Mouse (Mus musculus) embryo, embryonic 10 days (tissue): ENCODE data around the gene Stab1.

Experiments used
- DNase-seq: peaks from one replicate; pipeline ENCODE4 v3.0.0-alpha.2; 2015; ENCODE audit warnings: low spot score

Stab1 gene

GRCm38 (mm10) chr14:31194891-31195513 lies 26.6 kb upstream of the Stab1 start:
- DNase-seq = no peak

- no peak for DNase-seq
These were observed 26.0 kb upstream of the Stab1 start for GRCm38 (mm10) chr14:31194441-31194840.

- DNase-seq = no peak
These were observed 25.4 kb upstream of the Stab1 start for GRCm38 (mm10) chr14:31193791-31194190.

DNA sequence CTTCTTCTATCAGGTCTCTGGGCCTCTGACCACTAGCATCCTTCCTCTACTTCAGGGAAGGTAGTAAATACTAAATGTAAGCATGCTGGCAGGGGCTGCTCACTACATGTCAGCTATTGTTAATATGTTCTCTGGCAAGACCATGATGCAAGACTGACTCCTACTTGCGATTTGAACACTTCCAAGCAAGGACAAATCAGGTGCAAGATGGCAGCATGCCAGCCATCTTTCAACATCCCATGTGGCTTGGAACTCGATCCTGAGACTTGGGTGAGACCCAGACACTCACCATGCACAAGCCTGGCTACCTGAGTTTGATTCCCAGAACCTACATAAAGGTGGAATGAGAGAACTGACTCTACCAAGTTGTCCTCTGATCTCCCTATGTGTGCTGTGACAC lies 23.5 kb upstream of the Stab1 start:
- DNase-seq = no peak

DNA sequence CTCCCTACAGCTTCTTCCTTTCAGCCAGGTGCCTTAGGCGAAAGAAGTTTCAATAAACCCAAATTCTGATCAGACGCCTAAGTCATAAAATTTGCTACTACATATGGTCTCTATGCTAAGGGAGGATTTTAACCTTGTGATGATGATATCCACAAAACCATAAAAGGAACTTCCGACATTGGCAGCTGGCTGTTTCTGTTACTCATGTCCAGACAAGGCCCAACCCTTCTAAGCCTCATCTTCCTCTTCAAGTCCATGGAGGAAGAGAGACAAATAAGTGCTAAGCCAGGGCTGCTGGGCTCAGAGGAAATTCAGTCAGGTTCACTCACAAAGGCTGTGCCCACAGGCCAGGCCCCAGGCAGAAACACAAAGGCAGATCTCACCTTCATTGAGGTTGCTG lies 20.9 kb upstream of the Stab1 start:
- no peak for DNase-seq

DNA sequence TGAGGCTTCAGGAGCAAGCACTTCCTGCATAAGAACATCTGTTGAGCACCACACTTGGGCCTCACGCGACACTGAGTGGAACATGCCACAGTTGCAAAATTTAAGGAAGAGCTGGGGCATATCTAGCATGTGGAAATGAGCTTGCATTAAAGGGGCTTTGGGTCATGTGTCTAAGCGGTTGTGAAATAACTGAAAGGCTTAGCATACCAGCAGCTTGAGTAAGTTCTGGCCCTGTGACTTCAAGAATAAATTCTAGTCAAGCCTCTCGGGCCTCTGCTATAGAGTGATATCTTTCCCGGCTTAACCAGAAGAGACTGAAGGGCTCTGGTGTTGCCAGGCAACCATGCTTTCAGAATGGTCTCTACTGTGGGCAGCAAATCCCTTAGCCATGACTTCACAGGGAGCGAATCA lies 20.3 kb upstream of the Stab1 start:
- peak; percentile 39 for DNase-seq

- DNase-seq = no peak
These were observed 18.2 kb upstream of the Stab1 start for GRCm38 (mm10) chr14:31186656-31187055.

DNA sequence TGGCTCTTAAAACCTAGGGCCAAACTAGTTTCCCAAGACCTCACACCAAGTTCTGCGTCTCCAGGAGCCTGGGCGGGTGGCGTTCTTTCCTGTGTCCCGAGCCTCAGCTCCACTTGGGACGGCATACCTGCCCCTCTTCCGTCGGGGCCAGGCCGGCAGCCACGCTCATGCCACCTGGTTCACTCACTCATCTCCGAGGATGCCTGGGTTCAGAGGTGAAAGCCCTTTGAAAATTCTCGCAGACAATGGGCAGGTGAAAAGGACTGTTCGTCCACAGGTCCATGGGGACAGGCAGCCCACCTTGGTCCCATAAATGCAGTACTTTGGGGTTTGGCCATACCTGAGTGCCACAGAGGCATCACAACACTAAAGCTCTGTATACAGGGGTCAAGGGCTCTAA lies 15.8 kb upstream of the Stab1 start:
- no peak for DNase-seq

DNA sequence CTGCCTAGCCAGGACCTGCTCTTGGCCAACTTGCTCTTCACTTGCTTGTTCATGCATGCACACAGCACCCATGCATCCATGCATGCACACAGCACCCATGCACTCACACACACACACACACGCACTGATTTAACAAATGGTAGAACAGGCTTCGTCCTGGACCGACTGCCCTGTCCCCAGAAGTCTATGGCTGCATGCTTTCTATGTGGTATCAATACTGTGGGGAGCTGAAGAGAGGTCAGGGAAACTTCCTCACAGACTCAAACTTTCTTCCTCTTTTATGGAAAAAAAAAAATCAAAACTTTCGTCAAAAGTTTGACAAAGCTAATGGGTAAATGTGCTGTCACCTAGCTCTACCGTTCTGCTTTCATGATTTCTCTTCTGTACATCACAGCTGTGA lies 15.1 kb upstream of the Stab1 start:
- DNase-seq = no peak

DNA sequence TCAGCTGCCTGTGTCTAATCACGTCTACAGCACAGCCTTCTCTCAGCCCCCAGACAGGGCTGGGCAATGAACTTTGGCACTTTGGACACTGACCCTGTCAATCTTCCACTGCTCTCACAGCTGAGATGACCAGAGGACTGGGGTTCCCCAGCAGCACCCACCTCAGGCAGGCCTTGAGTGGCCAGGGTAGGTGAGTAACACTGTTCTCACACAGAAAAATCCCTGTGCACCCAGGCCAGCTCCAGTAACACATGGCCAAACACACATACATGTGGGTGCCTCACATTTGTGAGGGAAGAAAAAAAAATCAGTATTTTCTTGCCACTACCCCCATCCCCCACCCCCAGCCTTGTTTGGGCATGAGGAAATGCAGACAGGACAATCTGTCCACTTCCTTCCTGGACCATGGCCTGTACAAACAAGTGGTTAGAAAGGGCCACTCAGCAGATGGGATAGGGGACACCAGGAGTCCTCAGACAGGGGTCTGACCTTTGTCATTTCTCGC lies 14.4 kb upstream of the Stab1 start:
- DNase-seq = no peak

- no peak for DNase-seq
These were observed 13.1 kb upstream of the Stab1 start for GRCm38 (mm10) chr14:31181512-31181911.

- no peak for DNase-seq
These were observed 11.4 kb upstream of the Stab1 start for GRCm38 (mm10) chr14:31179677-31180365.

GRCm38 (mm10) chr14:31177715-31178114 lies 9.3 kb upstream of the Stab1 start:
- DNase-seq = no peak

DNA sequence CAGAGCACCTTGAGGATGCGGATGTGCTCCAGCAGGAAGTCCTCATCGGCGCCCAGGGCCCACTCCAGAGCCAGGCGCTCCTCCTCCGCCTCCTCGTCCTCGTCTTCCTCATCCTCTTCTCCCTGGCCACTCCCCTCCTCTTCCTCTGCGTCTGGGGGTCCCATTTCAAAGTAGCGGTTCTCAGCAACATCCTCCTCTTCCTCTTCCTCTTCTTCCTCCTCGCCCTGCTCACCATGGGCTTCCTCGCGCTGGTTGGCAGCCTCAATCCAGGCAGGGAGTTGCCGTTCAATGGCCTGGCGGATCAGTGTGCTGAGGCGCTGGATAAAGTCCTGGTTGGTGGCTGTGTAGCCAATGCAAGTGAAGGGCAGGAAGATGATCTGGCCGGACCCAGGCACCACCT lies 8.8 kb upstream of the Stab1 start:
- no peak for DNase-seq

- no peak for DNase-seq
These were observed 5.1 kb upstream of the Stab1 start for GRCm38 (mm10) chr14:31173537-31173936.

DNA sequence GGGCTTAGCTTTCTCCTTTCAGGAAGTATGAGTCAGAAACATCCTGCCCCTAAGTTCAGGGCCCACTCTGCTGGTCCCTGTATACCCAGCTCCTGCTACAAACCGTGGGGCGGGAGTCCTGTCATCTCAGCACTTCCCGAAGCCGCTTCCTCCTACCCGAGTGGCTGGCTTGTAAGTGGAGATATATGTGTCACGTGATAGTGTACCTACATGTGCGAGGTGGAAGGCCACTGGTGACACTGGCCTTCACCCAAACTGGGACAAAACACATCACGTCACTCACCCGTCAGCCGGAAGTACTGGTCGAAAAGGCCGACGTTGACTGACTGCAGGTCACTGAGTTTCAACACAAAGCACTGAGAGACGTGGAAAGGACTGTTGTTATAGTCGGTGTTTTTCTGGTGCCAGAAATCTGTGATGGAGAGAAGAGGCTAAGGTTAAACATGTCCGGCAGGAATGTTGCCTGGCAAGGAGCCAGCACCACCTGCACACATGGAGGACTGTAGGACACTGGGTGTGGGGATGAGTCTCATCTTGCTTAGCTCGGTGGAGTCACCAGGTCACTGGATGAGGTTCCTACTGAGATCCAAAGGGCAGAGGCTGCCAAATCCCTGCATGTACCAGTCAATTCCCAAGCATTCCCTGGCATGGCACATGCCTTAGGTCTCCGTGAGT lies 4.5 kb upstream of the Stab1 start:
- DNase-seq = no peak

GRCm38 (mm10) chr14:31171821-31172220 lies 3.4 kb upstream of the Stab1 start:
- DNase-seq = no peak

- DNase-seq = no peak
These were observed 2.9 kb upstream of the Stab1 start for GRCm38 (mm10) chr14:31171386-31171785.

- no peak for DNase-seq
These were observed 2.5 kb upstream of the Stab1 start for GRCm38 (mm10) chr14:31170963-31171362.

DNA sequence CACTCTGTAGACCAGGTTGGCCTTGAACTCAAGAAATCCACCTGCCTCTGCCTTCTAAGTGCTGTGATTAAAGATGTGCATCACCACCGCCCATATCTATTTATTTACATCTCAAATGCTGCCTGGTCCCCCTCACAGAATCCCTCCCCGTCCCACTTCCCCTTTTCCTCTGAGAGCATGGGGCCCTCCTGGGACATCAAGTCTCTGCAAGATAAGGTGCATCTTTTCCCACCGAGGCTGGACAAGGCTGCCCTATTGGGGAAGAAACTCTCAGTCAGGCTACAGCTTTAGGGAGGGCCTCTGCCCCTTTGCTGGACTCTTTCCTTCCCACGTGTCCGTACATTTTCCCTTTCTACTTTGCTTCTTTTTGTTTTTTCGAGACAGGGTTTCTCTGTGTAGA lies 1.1 kb upstream of the Stab1 start:
- no peak for DNase-seq

GRCm38 (mm10) chr14:31166827-31167226 lies 1.6 kb downstream of the Stab1 start:
- no peak for DNase-seq

- no peak for DNase-seq
These were observed 2.3 kb downstream of the Stab1 start for GRCm38 (mm10) chr14:31165991-31166630.

DNA sequence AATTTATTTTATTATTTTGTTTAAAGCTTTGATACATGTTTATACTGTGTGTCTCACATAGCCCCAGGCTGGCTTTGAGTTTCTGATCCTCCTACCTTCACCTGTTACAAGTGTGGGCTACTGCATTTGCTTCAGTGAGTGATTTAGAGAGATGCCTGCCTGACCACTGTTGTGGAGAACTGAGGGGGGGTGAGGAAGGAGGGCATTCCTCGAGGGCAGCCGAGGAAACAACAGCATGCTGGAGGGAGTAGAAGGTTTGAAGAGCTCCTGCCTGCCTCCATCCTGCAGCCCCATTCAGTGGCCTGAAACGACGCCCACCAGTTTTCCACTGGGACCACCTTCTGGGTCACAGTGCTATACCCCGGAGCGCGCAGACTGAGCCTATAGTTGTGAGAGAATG lies 3.0 kb downstream of the Stab1 start:
- DNase-seq = no peak
